Mouse (Mus musculus) liver, postnatal 0 days (tissue): ENCODE results near the gene Tacc2.

ENCODE experiments used
- CTCF ChIP-seq: sonication (generic); IDR thresholded peaks from 2 replicates; pipeline ENCODE4 v1.5.1; 2016; ENCODE audit warnings: antibody characterized with exemption, low read depth
- EP300 ChIP-seq: IDR thresholded peaks from 2 replicates; pipeline ENCODE4 v1.6.1; 2016; ENCODE audit warnings: antibody characterized with exemption, low read depth, mild to moderate bottlenecking

- no peak for TF ChIP-seq CTCF
- TF ChIP-seq EP300: no peak
These were observed 94.1 kb downstream of the Tacc2 start for GRCm38 (mm10) chr7:130671301-130671700.
